Mouse (Mus musculus): ENCODE data around the gene F830045P16Rik.

GRCm38 (mm10) chr2:129435154-129435553, 101.2 kb downstream of the F830045P16Rik start:
- no peak for TF ChIP-seq CTCF (IDR thresholded peaks at IDR 0.05; ENCODE audit: borderline replicate concordance, extremely low read depth, insufficient read depth, insufficient read length)
- no peak for TF ChIP-seq POLR2A (IDR thresholded peaks at IDR 0.05; ENCODE audit: borderline replicate concordance, extremely low read depth, insufficient read depth, insufficient read length, poor library complexity, severe bottlenecking)
